11 mouse cellular contexts compared by ENCODE assay signal in genomic region chr2:70562611-70562980, GRCm38 (mm10). TPM values are rescaled to one million over a fixed set of nuclear protein-coding genes. Genes with fewer than 3 reads are reported as not detected.
DNase-seq lines count a peak whose midpoint lies in the region; ATAC-seq and TF ChIP-seq lines count a peak whose summit lies in the region.
"Had no signal": no experiment of that assay in that cellular context is flagged by ENCODE, and none has a peak within 500 bp of the region (broad histone marks: within the 10 kb centered on the region; RNA-seq: fewer than 3 reads in every experiment).

No protein-coding gene starts in this region.

- H3K9ac ChIP-seq in embryonic facial prominence, embryonic 12.5 days: peak overlapping the region; percentile 7; the same call in 1 of the 2 replicates
- peak overlapping the region; percentile 67 for H3K9ac ChIP-seq in hindbrain, embryonic 15.5 days
- H3K9ac ChIP-seq in neural tube, embryonic 12.5 days: peak overlapping the region; percentile 74

- WGBS in embryonic facial prominence, embryonic 12.5 days: under 1% methylated on average over 31 of the region's 34 CpGs
- whole genome bisulfite sequencing in hindbrain, embryonic 15.5 days: under 1% methylated on average over 29 of the region's 34 CpGs
- WGBS in neural tube, embryonic 12.5 days: under 1% methylated on average over 34 of the region's 34 CpGs

- DNase-seq in layer of hippocampus, adult 2 months (ENCODE audit: low spot score in 2 of 2): no peak
- no peak for DNase-seq in layer of hippocampus, adult 8-10 months (ENCODE audit: low spot score in 2 of 2)
- no peak for DNase-seq in embryo, embryonic 10.5 days (ENCODE audit: low spot score)
- no peak for DNase-seq in gastrocnemius, adult 18-20 months (ENCODE audit: low spot score)
- DNase-seq: cerebellum, adult 9-10 months; heart, adult 2 months had no signal

- peak overlapping the region; percentile 44 for H3K4me2 ChIP-seq in embryonic facial prominence, embryonic 12.5 days (replicated peaks)
- H3K4me2 ChIP-seq in hindbrain, embryonic 15.5 days: peak overlapping the region; percentile 70
- H3K4me2 ChIP-seq in neural tube, embryonic 12.5 days (replicated peaks): peak overlapping the region; percentile 58

- H3K4me3 ChIP-seq in layer of hippocampus, adult 2 months: peak overlapping the region; percentile 61
- peak overlapping the region; percentile 28 for H3K4me3 ChIP-seq in embryonic facial prominence, embryonic 12.5 days
- peak overlapping the region; percentile 52 for H3K4me3 ChIP-seq in hindbrain, embryonic 15.5 days
- peak overlapping the region; percentile 44 for H3K4me3 ChIP-seq in neural tube, embryonic 12.5 days
- H3K4me3 ChIP-seq: heart, adult 2 months had no signal

- no peak for TF ChIP-seq CTCF in layer of hippocampus, adult 2 months (conservative IDR thresholded peaks at IDR 0.05)

- no peaks in the 10 kb centered on the region for H3K9me3 ChIP-seq in embryonic facial prominence, embryonic 12.5 days
- no peaks in the 10 kb centered on the region for H3K9me3 ChIP-seq in hindbrain, embryonic 15.5 days
- H3K9me3 ChIP-seq in neural tube, embryonic 12.5 days: no peaks in the 10 kb centered on the region

- H3K36me3 ChIP-seq in embryonic facial prominence, embryonic 12.5 days: no peaks in the 10 kb centered on the region
- no peaks in the 10 kb centered on the region for H3K36me3 ChIP-seq in hindbrain, embryonic 15.5 days
- H3K36me3 ChIP-seq in neural tube, embryonic 12.5 days: no peaks in the 10 kb centered on the region

- peaks cover 92% of the 10 kb centered on the region for H3K27me3 ChIP-seq in embryonic facial prominence, embryonic 12.5 days
- peaks cover 37% of the 10 kb centered on the region for H3K27me3 ChIP-seq in hindbrain, embryonic 15.5 days
- peaks cover 89% of the 10 kb centered on the region for H3K27me3 ChIP-seq in neural tube, embryonic 12.5 days (replicated peaks)

- no peak for ATAC-seq in embryonic facial prominence, embryonic 12.5 days (ENCODE audit: insufficient number of reproducible peaks, insufficient read depth, low FRiP score, low TSS enrichment)
- no peak for ATAC-seq in hindbrain, embryonic 15.5 days (ENCODE audit: low FRiP score, low read depth)
- no peak for ATAC-seq in neural tube, embryonic 12.5 days (ENCODE audit: low FRiP score, low read depth)
- no peak for ATAC-seq in granulocyte monocyte progenitor cell, adult 5-6 weeks (replicated peaks; ENCODE audit: poor library complexity, severe bottlenecking)

- H3K4me1 ChIP-seq in embryonic facial prominence, embryonic 12.5 days: peaks cover 46% of the 10 kb centered on the region
- peaks cover 50% of the 10 kb centered on the region for H3K4me1 ChIP-seq in hindbrain, embryonic 15.5 days (replicated peaks)
- peaks cover 40% of the 10 kb centered on the region for H3K4me1 ChIP-seq in neural tube, embryonic 12.5 days

- H3K27ac ChIP-seq in layer of hippocampus, adult 2 months: peak overlapping the region; percentile 91
- H3K27ac ChIP-seq in embryonic facial prominence, embryonic 12.5 days: no peak overlapping the region
- peak overlapping the region; percentile 90 for H3K27ac ChIP-seq in hindbrain, embryonic 15.5 days (replicated peaks)
- peak overlapping the region; percentile 67 for H3K27ac ChIP-seq in neural tube, embryonic 12.5 days
- H3K27ac ChIP-seq: heart, adult 2 months had no signal

RNA-seq across cellular contexts. Expression of gene Gad1, which starts 9.7 kb away (rescaled TPM):
- 100 to 1,000 TPM; 343 to 384 TPM for total RNA-seq in layer of hippocampus, adult 2 months (2021)
- total RNA-seq in layer of hippocampus, adult 8-10 months (2022): 100 to 1,000 TPM; 288 to 395 (median 349) TPM
- 0.96 and 2.2 TPM in 2 replicates for polyA plus RNA-seq in embryonic facial prominence, embryonic 12.5 days (2016; fragmentation: Nextera tagmentation; extraction: Ambion mirVana)
- 103 and 105 TPM in 2 replicates for polyA plus RNA-seq in hindbrain, embryonic 15.5 days (2015; fragmentation: Nextera tagmentation; extraction: Ambion mirVana)
- 17.2 and 21.6 TPM in 2 replicates for polyA plus RNA-seq in neural tube, embryonic 12.5 days (2016; fragmentation: Nextera tagmentation; extraction: Ambion mirVana)
- not detected in 2 replicates for total RNA-seq in granulocyte monocyte progenitor cell, adult 5-6 weeks (2014; fragmentation: Nextera tagmentation)
- not detected in 2 replicates for total RNA-seq in granulocyte monocyte progenitor cell, adult 5-6 weeks (2017)
- under 1 TPM in 1 of 2 experiments, not detected in 1; 0.12 TPM for total RNA-seq in gastrocnemius, adult 18-20 months (2021)
- total RNA-seq: liver, adult 2 months had no signal
- polyA plus RNA-seq: liver, adult 2 months had no signal

RNA-seq across cellular contexts. Expression of gene Erich2, which starts 54.0 kb away (rescaled TPM):
- total RNA-seq in layer of hippocampus, adult 2 months (2021): under 1 TPM in 1 of 2 experiments, not detected in 1; 0.39 TPM
- total RNA-seq in layer of hippocampus, adult 8-10 months (2022): 1 to 10 TPM in 1 of 4 experiments, under 1 TPM in 3; 0.34 to 1.7 (median 0.76) TPM
- 2.1 and 2.4 TPM in 2 replicates for polyA plus RNA-seq in embryonic facial prominence, embryonic 12.5 days (2016; fragmentation: Nextera tagmentation; extraction: Ambion mirVana)
- 2.9 and 3.0 TPM in 2 replicates for polyA plus RNA-seq in hindbrain, embryonic 15.5 days (2015; fragmentation: Nextera tagmentation; extraction: Ambion mirVana)
- 0.73 and 1.4 TPM in 2 replicates for polyA plus RNA-seq in neural tube, embryonic 12.5 days (2016; fragmentation: Nextera tagmentation; extraction: Ambion mirVana)
- total RNA-seq in granulocyte monocyte progenitor cell, adult 5-6 weeks (2014; fragmentation: Nextera tagmentation): not detected in 2 replicates
- total RNA-seq in granulocyte monocyte progenitor cell, adult 5-6 weeks (2017): not detected in 2 replicates
- total RNA-seq in gastrocnemius, adult 18-20 months (2021): not detected
- total RNA-seq: heart, adult 2 months; liver, adult 2 months had no signal
- polyA plus RNA-seq: liver, adult 2 months had no signal

Comparison
In these comparisons a context has a peak if more than half of its experiments do, and no peak if none do; other contexts are left out.
1. H3K9ac ChIP-seq: peak in every context shown above with its lines; median percentile 74 in neural tube, embryonic 12.5 days; 67 in hindbrain, embryonic 15.5 days; 7 in embryonic facial prominence, embryonic 12.5 days.
2. RNA of gene Gad1, which starts 9.7 kb away (total RNA-seq): 288 to 395 TPM in layer of hippocampus, adult 8-10 months and 343 to 384 TPM in layer of hippocampus, adult 2 months; 0.12 TPM in gastrocnemius, adult 18-20 months and not detected in granulocyte monocyte progenitor cell, adult 5-6 weeks; every median in the first group is over 100 times any median in the second.
3. Peak in every context shown above with its lines, with median percentiles within 50 percentile points of each other: H3K4me3 ChIP-seq and H3K4me2 ChIP-seq.